Mouse (Mus musculus) spleen, adult 2 months (tissue): ENCODE results near the gene A930009A15Rik. TPM values are rescaled to one million over a fixed set of nuclear protein-coding genes. Genes with fewer than 3 reads are reported as not detected.

Experiments used
- DNase-seq, 2 experiments: peaks; one replicate each; pipeline versions ENCODE4 v3.0.0 to v3.0.0-alpha.2; 2012 to 2021; ENCODE audit warnings: low spot score in 2 of 2, low read depth in 1 of 2
- H3K27ac ChIP-seq: fragments of 200-500 bp; 2 replicates; pipeline ENCODE4 v1.5.1; 2012; ENCODE audit warnings: low read length, inconsistent platforms; ENCODE audit not compliant: insufficient read depth
- H3K27me3 ChIP-seq: fragments of 200-500 bp; 2 replicates; pipeline ENCODE4 v1.6.1; 2012; ENCODE audit warnings: mild to moderate bottlenecking, moderate library complexity, low read length, inconsistent platforms; ENCODE audit not compliant: control insufficient read depth, insufficient read depth
- H3K36me3 ChIP-seq: fragments of 200-500 bp; 2 replicates; pipeline ENCODE4 v1.6.1; 2012; ENCODE audit warnings: mild to moderate bottlenecking, low read length, inconsistent platforms; ENCODE audit not compliant: control insufficient read depth, insufficient read depth
- H3K4me1 ChIP-seq: fragments of 200-500 bp; 2 replicates; pipeline ENCODE4 v1.6.1; 2011; ENCODE audit warnings: inconsistent platforms; ENCODE audit not compliant: control insufficient read depth, insufficient read depth, insufficient read length
- H3K4me3 ChIP-seq: fragments of 200-500 bp; 2 replicates; pipeline ENCODE4 v1.5.1; 2011; ENCODE audit warnings: mild to moderate bottlenecking, inconsistent platforms; ENCODE audit not compliant: insufficient read depth, insufficient read length; ENCODE audit errors: extremely low read depth
- CTCF ChIP-seq: fragments of 200-500 bp; IDR thresholded peaks from 2 replicates; pipeline ENCODE4 v1.5.1; 2011; ENCODE audit warnings: mild to moderate bottlenecking, inconsistent platforms; ENCODE audit not compliant: insufficient read depth, insufficient read length, insufficient replicate concordance; ENCODE audit errors: extremely low read depth
- POLR2A ChIP-seq: fragments of 200-500 bp; IDR thresholded peaks from 2 replicates; pipeline ENCODE4 v1.6.1; 2011; ENCODE audit warnings: low read depth, low read length, inconsistent platforms
- WGBS: fragments of 180-500 bp; shearing (Covaris S2); methylation state at CpG from one replicate; pipeline ENCODE4 v1.1.7; 2018; 5-methylcytosine and 5-hydroxymethylcytosine counted together
- polyA plus RNA-seq: library from polyadenylated mRNA; depleted of rRNA; stranded (reverse); fragments of >200 nt; gene quantifications from 2 replicates; pipeline ENCODE4 v1.2.3, GENCODE M21; 2012

Gene A930009A15Rik
- polyA plus RNA-seq, 1 experiment = 0.21 TPM

- no peaks in the 10 kb centered on the region for H3K36me3 ChIP-seq
- H3K27me3 ChIP-seq = no peaks in the 10 kb centered on the region
- WGBS = 58% methylated on average over 12 of the region's 12 CpGs
- DNase-seq = no peak
- TF ChIP-seq POLR2A (no peak), CTCF (no peak)
- no peaks in the 10 kb centered on the region for H3K4me1 ChIP-seq
- no peak overlapping the region for H3K4me3 ChIP-seq
- H3K27ac ChIP-seq = no peak overlapping the region
Observed at GRCm38 (mm10) chr10:115561136-115561880, 8.5 kb upstream of the A930009A15Rik start.

- 90% methylated on average over 4 of the region's 4 CpGs for WGBS
- Histone ChIP-seq H3K27me3 (no peaks in the 10 kb centered on the region), H3K4me3 (no peak overlapping the region), H3K4me1 (no peaks in the 10 kb centered on the region), H3K36me3 (no peaks in the 10 kb centered on the region), H3K27ac (no peak overlapping the region)
- no peak for DNase-seq
- no peak for TF ChIP-seq CTCF
- no peak for TF ChIP-seq POLR2A
Observed at GRCm38 (mm10) chr10:115562911-115563686, 6.7 kb upstream of the A930009A15Rik start.

- 90% methylated on average over 5 of the region's 5 CpGs for WGBS
- Histone ChIP-seq H3K27ac (no peak overlapping the region), H3K4me1 (no peaks in the 10 kb centered on the region), H3K27me3 (no peaks in the 10 kb centered on the region), H3K36me3 (no peaks in the 10 kb centered on the region), H3K4me3 (no peak overlapping the region)
- no peak for DNase-seq
- no peak for TF ChIP-seq CTCF
- no peak for TF ChIP-seq POLR2A
Observed at GRCm38 (mm10) chr10:115563961-115564360, 5.8 kb upstream of the A930009A15Rik start.

- DNase-seq = no peak
- Histone ChIP-seq H3K27ac (no peak overlapping the region), H3K27me3 (no peaks in the 10 kb centered on the region), H3K4me1 (no peaks in the 10 kb centered on the region), H3K4me3 (no peak overlapping the region), H3K36me3 (no peaks in the 10 kb centered on the region)
- TF ChIP-seq POLR2A (no peak), CTCF (no peak)
- WGBS = 85% methylated on average over 2 of the region's 2 CpGs
Observed at GRCm38 (mm10) chr10:115570577-115570976, 791 bp downstream of the A930009A15Rik start.

GRCm38 (mm10) chr10:115571317-115571716 is 1.5 kb downstream of the A930009A15Rik start:
- H3K36me3 ChIP-seq = no peaks in the 10 kb centered on the region
- WGBS = 93% methylated on average over 6 of the region's 6 CpGs

GRCm38 (mm10) chr10:115571734-115572440 is 2.1 kb downstream of the A930009A15Rik start:
- Histone ChIP-seq H3K27ac (no peak overlapping the region), H3K4me1 (no peaks in the 10 kb centered on the region), H3K36me3 (no peaks in the 10 kb centered on the region), H3K4me3 (no peak overlapping the region), H3K27me3 (no peaks in the 10 kb centered on the region)
- 76% methylated on average over 3 of the region's 3 CpGs for WGBS
- TF ChIP-seq CTCF (no peak), POLR2A (no peak)
- no peak for DNase-seq

More at GRCm38 (mm10) chr10:115571317-115571716, 1.5 kb downstream of the A930009A15Rik start:
- no peaks in the 10 kb centered on the region for H3K27me3 ChIP-seq
- H3K4me3 ChIP-seq = no peak overlapping the region
- no peak for DNase-seq
- no peaks in the 10 kb centered on the region for H3K4me1 ChIP-seq
- TF ChIP-seq CTCF = no peak
- TF ChIP-seq POLR2A = no peak
- H3K27ac ChIP-seq = no peak overlapping the region
